Mouse (Mus musculus) embryonic facial prominence, embryonic 11.5 days (tissue): ENCODE data around the gene Cypt4. TPM values are rescaled to one million over a fixed set of nuclear protein-coding genes. Genes with fewer than 3 reads are reported as not detected.
"Not testable (repeated sequence)": the region's sequence is repeated elsewhere in the genome, so short reads cannot be mapped to it uniquely, and the experiment has no call there.

ENCODE experiments used
- ATAC-seq: fragments of 200-750 bp; cut with Nextera tagmentation; replicated peaks from 2 replicates; pipeline ENCODE4 v1.8.0; 2017; ENCODE audit warnings: low read depth; ENCODE audit not compliant: insufficient number of reproducible peaks, low FRiP score, low TSS enrichment
- DNase-seq: peaks from one replicate; pipeline ENCODE4 v3.0.0-alpha.2; 2015; ENCODE audit warnings: low spot score
- H3K27ac ChIP-seq: fragments of 300-500 bp; sonication (generic); replicated peaks from 2 replicates; pipeline ENCODE4 v1.5.1; 2014; ENCODE audit warnings: mild to moderate bottlenecking, low read depth, low read length, control low read depth
- H3K27me3 ChIP-seq: fragments of 300-500 bp; sonication (generic); 2 replicates; pipeline ENCODE4 v1.6.1; 2014; ENCODE audit warnings: mild to moderate bottlenecking, low read length, moderate library complexity, mixed read lengths; ENCODE audit not compliant: control insufficient read depth, insufficient read depth
- H3K36me3 ChIP-seq: fragments of 300-500 bp; sonication (generic); replicated peaks from 2 replicates; pipeline ENCODE4 v1.6.1; 2014; ENCODE audit warnings: low read depth, mild to moderate bottlenecking, low read length, moderate library complexity, mixed read lengths; ENCODE audit not compliant: control insufficient read depth, insufficient read depth
- H3K4me1 ChIP-seq: fragments of 300-500 bp; sonication (generic); 2 replicates; pipeline ENCODE4 v1.6.1; 2014; ENCODE audit warnings: low read length, mixed read lengths; ENCODE audit not compliant: control insufficient read depth, insufficient read depth
- H3K4me2 ChIP-seq: fragments of 300-500 bp; sonication (generic); 2 replicates; pipeline ENCODE4 v1.6.1; 2014; ENCODE audit warnings: low read depth, mild to moderate bottlenecking, control low read depth, low read length, moderate library complexity
- H3K4me3 ChIP-seq: fragments of 300-500 bp; sonication (generic); 2 replicates; pipeline ENCODE4 v1.5.1; 2014; ENCODE audit warnings: low read depth, low read length, control low read depth
- H3K9ac ChIP-seq: fragments of 300-500 bp; sonication (generic); replicated peaks from 2 replicates; pipeline ENCODE4 v1.6.1; 2014; ENCODE audit warnings: mild to moderate bottlenecking, control low read depth, low read length
- H3K9me3 ChIP-seq: fragments of 300-500 bp; sonication (generic); replicated peaks from 2 replicates; pipeline ENCODE4 v1.6.1; 2016; ENCODE audit warnings: mild to moderate bottlenecking, low read length, inconsistent platforms, mixed read lengths; ENCODE audit not compliant: control insufficient read depth
- WGBS: fragments of 180-500 bp; shearing (Covaris S2); extraction: QIAGEN DNeasy Blood & Tissue Kit; methylation state at CpG from one replicate; pipeline ENCODE4 v1.1.7; 2014; 5-methylcytosine and 5-hydroxymethylcytosine counted together
- polyA plus RNA-seq: library from polyadenylated mRNA; unstranded; fragments of >200 nt; fragmentation: Nextera tagmentation; extraction: Ambion mirVana; gene quantifications from 2 replicates; pipeline ENCODE4 v1.2.1, GENCODE M21; 2014

Cypt4 gene
- polyA plus RNA-seq = not detected in 2 replicates

DNA sequence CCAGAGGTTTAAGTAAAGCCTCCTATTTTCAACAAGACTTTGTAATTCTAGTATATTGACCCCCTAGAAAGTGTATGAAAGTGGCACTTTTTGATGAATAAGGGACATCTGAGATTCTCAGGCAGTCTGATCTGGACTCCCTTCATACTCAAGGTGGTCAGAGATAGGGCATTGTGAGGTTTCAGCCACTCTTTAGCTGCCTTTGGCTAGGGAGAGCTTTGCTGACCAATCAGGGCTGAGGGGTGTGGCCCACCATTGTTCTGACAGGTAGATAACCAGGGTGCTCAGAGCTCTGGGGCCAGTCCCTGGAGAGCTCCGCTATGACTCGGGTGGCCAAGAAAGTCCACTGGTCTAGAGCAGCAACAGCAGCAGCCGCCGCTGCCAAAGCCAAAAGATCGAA, at the start of gene Cypt4:
Gene Cypt4, plus strand, starts transcription at position 301 of the 400 bp plus-strand sequence.
- H3K36me3 ChIP-seq = no peaks in the 10 kb centered on the region
- H3K4me3 ChIP-seq = no peak within 1 kb of the TSS
- no peak within 1 kb of the TSS for H3K9ac ChIP-seq
- no peaks in the 10 kb centered on the region for H3K9me3 ChIP-seq
- no peak for ATAC-seq
- H3K27ac ChIP-seq = no peak within 1 kb of the TSS
- no peaks in the 10 kb centered on the region for H3K27me3 ChIP-seq
- 96% methylated on average over 5 of the region's 5 CpGs for WGBS
- H3K4me1 ChIP-seq = no peaks in the 10 kb centered on the region
- DNase-seq = no peak
- H3K4me2 ChIP-seq = no peak within 1 kb of the TSS

DNA sequence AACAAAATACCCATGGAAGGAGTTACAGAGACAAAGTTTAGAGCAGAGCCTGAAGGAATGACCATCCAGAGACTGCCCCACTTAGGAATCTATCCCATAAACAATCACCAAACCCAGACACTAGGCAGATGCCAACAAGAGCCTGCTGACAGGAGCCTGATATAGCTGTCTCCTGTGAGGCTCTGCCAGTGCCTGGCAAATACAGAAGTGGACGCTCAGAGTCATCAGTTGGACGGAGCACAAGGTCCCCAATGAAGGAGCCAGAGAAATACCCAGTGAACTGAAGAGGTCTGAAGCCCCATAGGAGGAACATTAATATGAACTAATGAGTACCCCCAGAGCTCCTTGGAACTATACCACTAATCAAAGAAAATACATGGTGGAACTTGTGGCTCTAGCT, 12.3 kb downstream of the Cypt4 start:
- not testable (repeated sequence) for H3K4me3 ChIP-seq, H3K36me3 ChIP-seq, DNase-seq, H3K9ac ChIP-seq, H3K4me2 ChIP-seq, H3K9me3 ChIP-seq, ATAC-seq, H3K27me3 ChIP-seq, H3K27ac ChIP-seq, H3K4me1 ChIP-seq
- WGBS = 82% methylated on average over 2 of the region's 2 CpGs

Other genes with a start within 250 kb of the Cypt4 start
- gene Dpy19l1, start 122.1 kb upstream of the Cypt4 start, polyA plus RNA-seq = 15.6 and 23.4 TPM in 2 replicates
- 0.17 TPM in 2 replicates for gene Dpy19l2, start 71.1 kb downstream of the Cypt4 start, polyA plus RNA-seq
- gene Tbx20, start 149.1 kb downstream of the Cypt4 start, polyA plus RNA-seq = 0.84 and 0.85 TPM in 2 replicates